Mouse (Mus musculus) gastrocnemius, adult 18-20 months (tissue): ENCODE measurements around the gene Nrip1. TPM values are rescaled to one million over a fixed set of nuclear protein-coding genes. Genes with fewer than 3 reads are reported as not detected.

Source experiments
- DNase-seq: peaks from one replicate; pipeline ENCODE4 v3.0.0; 2021; ENCODE audit warnings: low spot score
- total RNA-seq, 2 experiments: library from RNA; stranded (reverse); gene quantifications; 2 replicates each; pipeline ENCODE4 v1.2.3; 2021

The Nrip1 gene
- total RNA-seq, 2 experiments from 2014 or later = 32.8 to 45.6 TPM

- DNase-seq = peak; percentile 62
Observed at GRCm38 (mm10) chr16:76372045-76372940, 1.3 kb downstream of the Nrip1 start.

GRCm38 (mm10) chr16:76371614-76371917 is 2.1 kb downstream of the Nrip1 start:
- no peak for DNase-seq

- no peak for DNase-seq
Observed at GRCm38 (mm10) chr16:76370716-76371613, 2.7 kb downstream of the Nrip1 start.

- peak; percentile 28 for DNase-seq
Observed at GRCm38 (mm10) chr16:76370041-76370715, 3.4 kb downstream of the Nrip1 start.

DNA sequence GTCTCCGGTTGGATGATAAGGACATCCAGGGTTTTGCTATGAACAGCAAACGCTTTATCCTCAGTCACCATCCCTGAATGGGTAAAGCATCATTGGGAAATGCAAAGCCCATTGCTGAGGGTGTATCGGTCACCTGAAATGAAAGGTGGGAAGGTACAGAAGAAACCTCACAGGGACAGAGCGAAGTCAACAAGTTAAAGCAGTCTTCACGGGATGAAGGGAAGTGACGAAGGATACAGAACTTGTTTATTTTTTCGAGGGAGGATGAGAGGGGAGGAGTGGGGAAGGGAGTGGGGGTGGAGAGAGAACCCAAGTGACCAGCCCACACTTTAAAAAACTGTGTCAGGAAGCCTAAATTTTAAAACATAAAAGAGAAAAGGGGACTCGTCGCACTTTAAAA is 4.4 kb downstream of the Nrip1 start:
- no peak for DNase-seq

DNA sequence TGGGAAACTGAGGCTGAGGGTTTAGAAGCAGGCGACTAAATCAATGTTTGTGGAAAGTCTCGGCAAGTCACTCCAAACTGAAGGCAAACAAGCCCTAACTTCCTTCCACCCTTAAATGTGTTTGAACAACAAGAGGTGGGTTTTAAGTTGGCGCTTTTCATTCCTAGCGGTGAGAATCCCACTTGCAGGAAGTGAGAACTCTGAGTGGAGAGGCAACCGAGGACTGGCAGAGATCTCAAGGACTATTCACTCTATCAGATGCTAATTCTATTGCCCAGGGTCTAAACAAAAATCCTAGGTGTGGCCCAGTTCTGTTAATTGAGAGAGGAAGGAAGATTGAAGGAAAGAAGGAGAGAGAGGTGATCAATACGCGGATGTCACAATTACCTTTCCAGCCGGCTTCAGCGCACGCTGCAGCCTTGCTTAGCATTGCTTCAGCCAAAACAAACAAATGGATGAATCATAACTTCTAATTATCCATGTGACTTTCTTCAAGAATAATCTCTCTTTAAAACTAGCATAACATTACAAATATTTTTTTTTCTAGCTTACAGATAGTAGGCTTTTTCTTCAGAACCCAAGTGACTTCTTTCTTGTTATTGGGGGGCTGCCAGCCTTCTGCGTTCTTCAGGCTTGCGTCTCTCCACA is 6.2 kb downstream of the Nrip1 start:
- DNase-seq = no peak

DNA sequence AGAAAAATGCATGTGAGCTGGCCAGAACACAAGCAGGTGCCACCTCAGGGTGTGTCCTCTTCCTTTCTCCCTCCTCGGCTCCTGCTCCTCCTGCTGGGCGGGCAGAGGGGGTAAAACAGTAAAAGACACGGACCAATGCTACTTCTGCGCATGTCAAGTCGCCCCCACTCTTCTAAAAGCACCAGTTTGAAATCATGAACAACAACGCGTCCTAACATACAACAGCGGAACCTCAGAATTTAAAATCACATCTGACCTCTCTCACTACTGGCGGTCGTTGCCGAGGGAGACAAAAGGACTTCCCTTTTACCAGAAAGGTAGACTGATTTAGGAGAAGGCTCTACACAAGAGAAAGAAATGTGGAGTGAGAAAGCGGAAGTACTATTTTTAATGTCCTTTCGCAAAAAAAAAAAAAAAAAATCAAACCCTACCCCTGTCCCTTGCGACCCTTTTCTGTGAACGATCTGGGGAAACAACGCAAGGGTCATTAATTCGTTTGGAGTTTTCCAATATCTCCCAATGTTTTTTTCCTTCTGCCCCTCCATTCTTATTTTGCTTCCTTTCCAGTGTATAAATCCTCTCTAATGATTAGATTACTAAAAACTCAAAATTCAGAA is 7.7 kb downstream of the Nrip1 start:
- DNase-seq = no peak

GRCm38 (mm10) chr16:76365237-76365636 is 8.4 kb downstream of the Nrip1 start:
- no peak for DNase-seq

- DNase-seq = no peak
Observed at GRCm38 (mm10) chr16:76363641-76364040, 10.0 kb downstream of the Nrip1 start.

DNA sequence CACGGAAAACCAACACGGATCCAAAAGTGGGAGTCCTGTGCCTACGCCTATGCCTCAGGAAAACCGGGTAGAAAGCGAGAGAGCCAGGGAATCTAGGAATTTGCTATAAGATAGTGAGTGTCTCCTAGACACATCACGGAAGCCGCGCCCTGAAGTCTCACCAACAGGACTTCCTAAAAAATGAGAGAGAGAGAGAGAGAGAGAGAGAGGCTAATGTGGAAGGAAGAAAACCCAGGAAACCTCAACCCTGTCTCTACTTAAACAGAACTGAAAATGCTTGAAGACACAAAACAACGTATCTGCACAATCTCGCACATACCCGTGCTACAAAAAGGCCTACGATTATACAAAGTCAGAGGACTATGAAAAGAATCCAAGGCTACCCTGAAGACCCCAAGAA is 10.6 kb downstream of the Nrip1 start:
- DNase-seq = no peak

- DNase-seq = no peak
Observed at GRCm38 (mm10) chr16:76360441-76360840, 13.2 kb downstream of the Nrip1 start.

- no peak for DNase-seq
Observed at GRCm38 (mm10) chr16:76358757-76359156, 14.9 kb downstream of the Nrip1 start.

- DNase-seq = no peak
Observed at GRCm38 (mm10) chr16:76358128-76358748, 15.4 kb downstream of the Nrip1 start.

- no peak for DNase-seq
Observed at GRCm38 (mm10) chr16:76357155-76357554, 16.5 kb downstream of the Nrip1 start.

DNA sequence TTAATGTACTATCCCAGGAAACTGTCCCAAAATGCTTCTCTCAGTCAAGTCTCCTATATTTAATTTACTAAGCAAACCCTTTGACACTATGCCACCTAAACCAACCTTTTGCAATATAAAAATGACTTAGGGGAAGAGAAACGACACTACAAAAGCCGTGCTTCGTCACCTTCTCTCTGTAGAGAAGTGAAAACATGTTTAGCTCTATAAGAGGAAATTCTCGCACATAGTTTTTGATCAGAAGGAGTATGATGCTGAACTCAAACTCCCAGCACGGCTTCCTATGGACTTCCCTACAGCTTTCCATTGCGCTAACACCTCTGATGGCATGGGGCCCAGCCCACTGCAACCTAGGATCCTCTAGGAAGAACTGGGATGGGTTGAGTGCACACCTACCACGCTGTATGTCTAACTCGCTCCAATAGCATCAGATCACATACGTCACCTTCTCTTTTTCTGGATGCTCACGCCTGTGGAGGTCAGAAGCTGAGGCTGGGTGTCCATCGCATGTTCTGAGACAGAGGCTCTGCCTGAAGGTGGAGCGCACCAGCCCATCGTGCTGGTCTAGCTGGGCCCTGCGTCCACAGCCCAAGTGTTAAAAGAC is 17.6 kb downstream of the Nrip1 start:
- no peak for DNase-seq

DNA sequence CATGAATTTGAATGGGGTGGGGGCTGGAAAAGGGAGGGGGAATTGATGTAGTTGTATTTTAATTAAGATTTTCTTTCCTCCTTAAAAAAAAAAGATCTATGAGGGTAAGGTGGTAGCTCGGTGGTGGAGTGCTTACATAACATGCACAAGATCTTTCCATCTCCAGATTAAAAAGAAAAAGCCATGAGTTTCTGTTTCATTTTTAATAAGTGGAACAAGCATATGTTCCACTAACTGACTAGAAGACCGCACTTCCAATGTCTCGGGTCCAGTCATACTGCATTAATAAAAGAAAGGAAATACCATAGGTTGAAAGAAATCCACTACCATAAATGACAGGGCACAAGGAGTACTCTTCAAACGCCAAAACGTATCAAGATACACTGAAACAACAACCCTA is 18.4 kb downstream of the Nrip1 start:
- no peak for DNase-seq

GRCm38 (mm10) chr16:76354841-76355240 is 18.8 kb downstream of the Nrip1 start:
- no peak for DNase-seq

GRCm38 (mm10) chr16:76354289-76354688 is 19.3 kb downstream of the Nrip1 start:
- no peak for DNase-seq

DNA sequence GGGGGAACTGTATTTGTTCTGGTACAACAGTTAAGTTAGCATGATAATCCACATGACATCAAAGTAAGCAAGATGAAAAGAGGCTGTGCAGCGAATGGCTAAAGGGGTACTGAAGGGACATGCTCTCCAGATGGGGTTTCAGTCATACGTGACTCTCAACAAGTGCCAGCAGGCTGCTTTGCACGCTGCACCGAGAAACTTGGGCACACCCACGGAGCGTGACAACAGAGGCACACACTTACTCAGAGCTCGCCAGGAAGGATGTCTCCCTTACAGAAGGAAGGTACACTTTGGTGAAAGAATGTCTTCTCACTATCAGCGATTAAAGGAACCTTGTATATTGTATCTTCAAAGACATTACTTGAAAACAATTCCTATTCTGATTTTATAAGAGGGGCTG is 22.7 kb downstream of the Nrip1 start:
- DNase-seq = no peak

DNA sequence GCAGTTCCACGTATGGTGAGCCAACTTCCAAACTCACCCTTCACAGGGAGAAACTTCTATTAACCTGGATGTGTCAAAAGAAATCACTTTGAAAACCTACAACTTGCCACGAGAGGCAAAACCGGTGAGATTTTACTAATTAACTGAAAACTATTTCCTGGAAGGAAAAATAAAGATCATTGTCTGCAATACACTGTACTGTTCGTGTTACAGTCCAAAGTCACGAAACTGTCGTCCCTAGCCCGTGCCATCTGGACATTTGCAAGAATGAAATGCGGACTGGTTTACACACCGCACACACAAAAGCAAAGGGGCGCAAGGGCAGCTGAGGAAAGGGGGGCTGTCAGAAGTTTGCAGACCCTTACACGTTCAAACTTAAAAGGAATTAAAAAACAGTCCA is 24.6 kb downstream of the Nrip1 start:
- DNase-seq = no peak
